Mouse (Mus musculus): ENCODE measurements around the gene Ccdc87. TPM values are rescaled to one million over a fixed set of nuclear protein-coding genes. Genes with fewer than 3 reads are reported as not detected.

Ccdc87 gene
- polyA plus RNA-seq, 1 experiment from 2014 or later = 0.05 TPM

DNA sequence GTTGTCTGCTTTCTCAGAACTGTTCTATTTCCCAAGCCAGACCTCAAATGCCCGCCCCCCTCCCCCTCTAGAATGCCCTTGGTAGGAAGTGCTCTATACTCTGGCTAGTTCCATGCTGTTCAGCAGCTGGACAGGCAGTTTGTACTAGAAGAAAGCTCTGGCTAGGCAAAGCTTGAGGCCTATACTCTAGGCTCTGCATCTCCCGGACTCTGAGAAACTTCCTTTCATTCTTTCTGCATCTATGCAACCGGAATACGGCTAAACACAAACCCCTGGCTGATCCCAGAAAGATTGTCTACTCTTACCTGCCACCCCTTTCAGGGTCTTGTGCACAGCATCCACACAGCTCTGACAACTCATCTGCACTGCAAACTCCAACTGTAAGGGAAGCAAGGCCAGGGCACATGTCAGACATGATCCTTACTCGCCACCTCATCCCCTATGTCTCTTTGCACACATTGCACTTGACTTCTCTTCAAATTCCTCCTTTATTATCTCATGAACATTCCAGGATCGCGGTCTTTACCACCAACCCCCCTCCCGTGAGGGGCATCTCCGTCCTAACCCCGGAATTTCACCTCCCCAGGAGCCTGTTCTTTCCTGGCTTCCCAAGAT, 533 bp upstream of the Ccdc87 start:
- peak overlapping the region; percentile 81 for H3K9ac ChIP-seq
- DNase-seq = no peak
- peaks cover 20% of the 10 kb centered on the region; the same call in 1 of the 2 replicates for H3K27me3 ChIP-seq (ENCODE audit: insufficient read depth, low read length)
- H3K9me3 ChIP-seq (ENCODE audit: low read depth, low read length) = no peaks in the 10 kb centered on the region
- peak; percentile 50; the same call in 1 of the 2 replicates for ATAC-seq (ENCODE audit: insufficient read depth)
- H3K4me1 ChIP-seq (ENCODE audit: insufficient read depth) = no peaks in the 10 kb centered on the region
- 25% methylated on average over 10 of the region's 10 CpGs for WGBS
- H3K4me3 ChIP-seq (ENCODE audit: low read depth, low read length) = peak overlapping the region; percentile 64
- peak overlapping the region; percentile 90 for H3K4me2 ChIP-seq
- no peak for TF ChIP-seq CTCF (IDR thresholded peaks at IDR 0.05; ENCODE audit: low read depth)
- 0 out of 2 replicates have a peak, but pooled peaks cover 2% of the 10 kb centered on the region for H3K36me3 ChIP-seq (ENCODE audit: insufficient read depth)
- H3K27ac ChIP-seq (ENCODE audit: low read depth) = no peak overlapping the region; the same call in 1 of the 2 replicates

DNA sequence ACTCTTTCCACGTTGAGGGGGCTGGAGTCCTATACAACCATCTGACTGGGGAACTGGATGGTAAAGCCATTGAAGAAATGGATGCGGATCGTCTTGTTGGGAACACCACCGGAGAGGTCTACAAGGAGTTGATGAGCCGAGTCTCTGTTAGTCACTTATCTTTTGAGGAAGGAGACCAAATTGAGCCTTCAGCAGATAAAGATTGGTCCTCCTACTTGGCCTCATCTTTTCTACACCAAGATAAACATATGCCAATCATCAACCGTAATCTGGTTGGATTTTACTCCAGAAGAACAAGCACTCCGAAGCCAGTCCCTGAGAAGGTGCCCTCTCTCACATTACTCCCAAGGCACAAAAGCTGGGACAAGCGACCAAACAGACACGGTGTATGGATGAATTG, 1.7 kb downstream of the Ccdc87 start:
- Histone ChIP-seq H3K27ac (ENCODE audit: low read depth) (no peak overlapping the region), H3K9ac (no peak overlapping the region), H3K36me3 (ENCODE audit: insufficient read depth) (0 out of 2 replicates have a peak, but pooled peaks cover 2% of the 10 kb centered on the region), H3K4me3 (ENCODE audit: low read depth, low read length) (no peak overlapping the region), H3K27me3 (ENCODE audit: insufficient read depth, low read length) (peaks cover 20% of the 10 kb centered on the region; the same call in 1 of the 2 replicates), H3K4me2 (no peak overlapping the region), H3K4me1 (ENCODE audit: insufficient read depth) (no peaks in the 10 kb centered on the region), H3K9me3 (ENCODE audit: low read depth, low read length) (no peaks in the 10 kb centered on the region)
- DNase-seq (no peak), ATAC-seq (ENCODE audit: insufficient read depth) (no peak)
- TF ChIP-seq CTCF (IDR thresholded peaks at IDR 0.05; ENCODE audit: low read depth) = no peak
- 74% methylated on average over 9 of the region's 9 CpGs for WGBS

DNA sequence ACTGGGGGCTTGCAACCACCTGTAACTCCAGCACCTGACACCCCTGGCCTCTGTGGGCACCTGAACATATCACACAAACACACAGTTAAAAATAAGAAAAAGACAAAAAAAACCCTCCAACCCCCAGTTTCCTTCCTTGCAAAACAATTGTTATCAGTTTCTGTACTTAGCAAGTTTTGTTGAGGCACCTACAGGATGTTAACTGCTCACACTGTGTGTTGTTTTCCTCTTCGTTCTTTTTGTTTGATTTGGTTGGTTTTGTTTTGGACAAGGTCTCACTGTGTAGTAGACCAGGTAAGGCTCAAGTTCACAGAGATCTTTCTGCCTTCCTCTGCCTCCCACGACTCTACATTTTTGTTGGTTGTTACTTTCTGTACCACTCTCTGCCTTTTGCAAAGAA, 3.4 kb downstream of the Ccdc87 start:
- 58% methylated on average over 2 of the region's 2 CpGs for WGBS
- TF ChIP-seq CTCF (IDR thresholded peaks at IDR 0.05; ENCODE audit: low read depth) = no peak
- H3K4me1 ChIP-seq (ENCODE audit: insufficient read depth) = no peaks in the 10 kb centered on the region
- no peak overlapping the region for H3K9ac ChIP-seq
- no peak for ATAC-seq (ENCODE audit: insufficient read depth)
- peaks cover 20% of the 10 kb centered on the region; the same call in 1 of the 2 replicates for H3K27me3 ChIP-seq (ENCODE audit: insufficient read depth, low read length)
- H3K9me3 ChIP-seq (ENCODE audit: low read depth, low read length) = no peaks in the 10 kb centered on the region
- H3K4me2 ChIP-seq = no peak overlapping the region
- DNase-seq = no peak
- H3K4me3 ChIP-seq (ENCODE audit: low read depth, low read length) = no peak overlapping the region
- H3K27ac ChIP-seq (ENCODE audit: low read depth) = no peak overlapping the region
- H3K36me3 ChIP-seq (ENCODE audit: insufficient read depth) = no peaks in the 10 kb centered on the region

DNA sequence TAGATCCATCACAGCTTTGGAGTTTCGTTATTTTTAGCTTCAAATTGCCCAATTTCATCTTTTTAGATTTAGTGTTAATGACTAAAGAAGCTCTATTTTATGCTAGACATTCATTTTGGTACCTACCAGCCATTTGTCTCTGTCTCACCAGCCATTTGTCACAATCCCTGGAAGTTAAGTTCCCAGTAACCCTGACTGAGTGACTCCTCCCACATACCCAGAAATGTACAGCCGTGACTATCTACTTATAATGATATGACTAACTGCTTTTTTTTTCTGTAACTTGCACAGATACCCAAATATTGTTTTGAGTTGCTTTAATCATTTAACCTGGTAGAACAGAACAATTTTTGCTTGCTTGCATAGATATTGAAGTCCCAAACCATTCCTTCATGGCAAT, 6.7 kb downstream of the Ccdc87 start:
- DNase-seq (no peak), ATAC-seq (ENCODE audit: insufficient read depth) (no peak)
- Histone ChIP-seq H3K4me3 (ENCODE audit: low read depth, low read length) (no peak overlapping the region), H3K9me3 (ENCODE audit: low read depth, low read length) (no peaks in the 10 kb centered on the region), H3K4me2 (no peak overlapping the region), H3K9ac (no peak overlapping the region), H3K36me3 (ENCODE audit: insufficient read depth) (no peaks in the 10 kb centered on the region), H3K4me1 (ENCODE audit: insufficient read depth) (no peaks in the 10 kb centered on the region), H3K27ac (ENCODE audit: low read depth) (no peak overlapping the region), H3K27me3 (ENCODE audit: insufficient read depth, low read length) (peaks cover 9% of the 10 kb centered on the region; the same call in 1 of the 2 replicates)
- WGBS = 56% methylated on average over 2 of the region's 2 CpGs
- TF ChIP-seq CTCF (IDR thresholded peaks at IDR 0.05; ENCODE audit: low read depth) = no peak

DNA sequence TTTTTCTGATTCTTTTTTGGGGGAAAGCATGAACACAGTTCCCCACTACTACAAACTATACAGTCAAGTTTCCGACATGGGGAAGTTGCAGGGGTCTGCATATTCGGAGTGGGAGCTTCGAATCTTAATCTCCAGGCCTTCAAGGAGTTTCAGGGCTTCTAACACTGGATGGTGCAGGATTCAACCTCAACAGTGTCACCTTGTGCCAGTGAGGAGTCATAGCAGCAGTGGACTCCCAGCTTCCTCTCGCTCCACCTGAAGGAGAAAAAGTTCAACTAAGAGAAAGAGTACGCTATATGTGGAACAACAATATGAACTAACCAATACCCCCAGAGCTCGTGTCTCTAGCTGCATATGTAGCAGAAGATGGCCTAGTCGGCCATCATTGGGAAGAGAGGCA, 8.3 kb downstream of the Ccdc87 start:
- no peak for ATAC-seq (ENCODE audit: insufficient read depth)

DNA sequence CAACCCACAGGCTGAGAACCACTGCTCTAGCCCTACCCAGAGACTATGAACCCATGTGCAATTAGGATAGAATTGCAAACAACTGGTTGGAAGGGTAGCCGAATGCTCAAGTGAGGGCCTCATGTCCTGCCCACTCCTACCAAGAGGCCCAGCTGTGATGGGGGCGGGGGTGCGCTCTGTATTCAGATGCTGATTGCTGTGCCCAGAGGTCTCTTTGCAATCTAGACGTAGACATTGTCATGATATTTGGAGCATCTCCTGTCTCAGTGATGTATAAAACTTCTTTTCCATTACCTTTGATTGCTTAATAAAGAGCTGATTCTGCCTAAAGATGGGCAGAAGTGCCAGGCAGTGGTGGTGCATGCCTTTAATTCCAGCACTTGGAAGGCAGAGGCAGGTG, 10.6 kb downstream of the Ccdc87 start:
- 54% methylated on average over 4 of the region's 4 CpGs for WGBS
- H3K4me2 ChIP-seq = no peak overlapping the region
- DNase-seq (no peak), ATAC-seq (ENCODE audit: insufficient read depth) (no peak)
- no peaks in the 10 kb centered on the region; the same call in 1 of the 2 replicates for H3K4me1 ChIP-seq (ENCODE audit: insufficient read depth)
- no peak overlapping the region for H3K9ac ChIP-seq
- H3K27ac ChIP-seq (ENCODE audit: low read depth) = no peak overlapping the region
- H3K9me3 ChIP-seq (ENCODE audit: low read depth, low read length) = no peaks in the 10 kb centered on the region
- H3K4me3 ChIP-seq (ENCODE audit: low read depth, low read length) = no peak overlapping the region
- H3K27me3 ChIP-seq (ENCODE audit: insufficient read depth, low read length) = no peaks in the 10 kb centered on the region
- TF ChIP-seq CTCF (IDR thresholded peaks at IDR 0.05; ENCODE audit: low read depth) = no peak
- H3K36me3 ChIP-seq (ENCODE audit: insufficient read depth) = no peaks in the 10 kb centered on the region

More for the DNA sequence above, 8.3 kb downstream of the Ccdc87 start:
- Histone ChIP-seq H3K9ac (no peak overlapping the region), H3K4me3 (ENCODE audit: low read depth, low read length) (no peak overlapping the region), H3K4me2 (no peak overlapping the region), H3K36me3 (ENCODE audit: insufficient read depth) (no peaks in the 10 kb centered on the region), H3K4me1 (ENCODE audit: insufficient read depth) (no peaks in the 10 kb centered on the region), H3K27ac (ENCODE audit: low read depth) (no peak overlapping the region), H3K27me3 (ENCODE audit: insufficient read depth, low read length) (no peaks in the 10 kb centered on the region), H3K9me3 (ENCODE audit: low read depth, low read length) (no peaks in the 10 kb centered on the region)
- peak; percentile 42 for DNase-seq
- 23% methylated on average over 7 of the region's 7 CpGs for WGBS
- peak; percentile 56 for TF ChIP-seq CTCF (IDR thresholded peaks at IDR 0.05; ENCODE audit: low read depth)

DNA sequence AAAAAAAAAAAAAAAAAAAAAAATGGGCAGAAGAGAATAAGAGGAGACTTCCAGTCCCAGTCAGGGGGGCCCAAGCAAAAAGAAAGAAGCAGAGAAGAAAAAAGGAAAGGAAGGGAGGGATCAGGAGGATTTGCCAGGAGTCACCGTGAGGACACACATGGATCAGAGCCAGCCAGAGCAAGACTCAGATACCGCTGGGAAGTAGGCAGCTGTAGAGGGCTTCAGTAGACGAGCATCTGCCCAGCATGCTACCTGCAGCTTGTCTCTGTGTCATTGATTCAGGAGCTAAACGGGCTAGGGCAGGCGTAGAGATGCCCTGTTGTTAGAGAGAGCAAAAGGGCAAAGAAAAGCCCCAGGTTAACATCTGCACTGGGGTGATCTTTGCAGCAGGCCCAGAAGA, 11.1 kb downstream of the Ccdc87 start:
- H3K36me3 ChIP-seq (ENCODE audit: insufficient read depth) = no peaks in the 10 kb centered on the region
- no peak overlapping the region for H3K4me2 ChIP-seq
- TF ChIP-seq CTCF (IDR thresholded peaks at IDR 0.05; ENCODE audit: low read depth) = no peak
- 37% methylated on average over 5 of the region's 5 CpGs for WGBS
- no peak overlapping the region for H3K9ac ChIP-seq
- peaks cover 2% of the 10 kb centered on the region; the same call in 1 of the 2 replicates for H3K27me3 ChIP-seq (ENCODE audit: insufficient read depth, low read length)
- no peak overlapping the region for H3K27ac ChIP-seq (ENCODE audit: low read depth)
- H3K4me1 ChIP-seq (ENCODE audit: insufficient read depth) = no peaks in the 10 kb centered on the region; the same call in 1 of the 2 replicates
- no peak for ATAC-seq (ENCODE audit: insufficient read depth)
- H3K4me3 ChIP-seq (ENCODE audit: low read depth, low read length) = no peak overlapping the region
- DNase-seq = no peak
- H3K9me3 ChIP-seq (ENCODE audit: low read depth, low read length) = no peaks in the 10 kb centered on the region
